Mouse (Mus musculus) heart, embryonic 10.5 days (tissue): ENCODE data around the gene Tnrc6a. TPM values are rescaled to one million over a fixed set of nuclear protein-coding genes. Genes with fewer than 3 reads are reported as not detected.

ENCODE experiments used
- DNase-seq: peaks from one replicate; pipeline ENCODE4 v3.0.0-alpha.2; 2017; ENCODE audit warnings: low spot score
- H3K27ac ChIP-seq: fragments of 300-500 bp; sonication (generic); 2 replicates; pipeline ENCODE4 v1.5.1; 2016; ENCODE audit warnings: mild to moderate bottlenecking
- H3K27me3 ChIP-seq: fragments of 300-500 bp; sonication (generic); 2 replicates; pipeline ENCODE4 v1.6.1; 2016; ENCODE audit warnings: mild to moderate bottlenecking; ENCODE audit not compliant: poor library complexity, insufficient read depth, severe bottlenecking
- H3K36me3 ChIP-seq: fragments of 300-500 bp; sonication (generic); 2 replicates; pipeline ENCODE4 v1.6.1; 2016; ENCODE audit warnings: mild to moderate bottlenecking, moderate library complexity
- H3K4me1 ChIP-seq: fragments of 300-500 bp; sonication (generic); 2 replicates; pipeline ENCODE4 v1.6.1; 2016; ENCODE audit warnings: mild to moderate bottlenecking
- H3K4me3 ChIP-seq: fragments of 300-500 bp; sonication (generic); 2 replicates; pipeline ENCODE4 v1.5.1; 2016; ENCODE audit warnings: mild to moderate bottlenecking, moderate library complexity
- H3K9me3 ChIP-seq: fragments of 300-500 bp; sonication (generic); 2 replicates; pipeline ENCODE4 v1.6.1; 2016; ENCODE audit warnings: mild to moderate bottlenecking, moderate library complexity
- WGBS: fragments of 180-500 bp; shearing (Covaris S2); methylation state at CpG from one replicate; pipeline ENCODE4 v1.1.7; 2016; 5-methylcytosine and 5-hydroxymethylcytosine counted together
- polyA plus RNA-seq: library from polyadenylated mRNA; unstranded; fragments of >200 nt; fragmentation: Nextera tagmentation; extraction: Ambion mirVana; gene quantifications from 2 replicates; pipeline ENCODE4 v1.2.1, GENCODE M21; 2016

Gene Tnrc6a
- polyA plus RNA-seq, 1 experiment from 2014 or later, result 51.2 TPM

- WGBS, result 56% methylated on average over 13 of the region's 13 CpGs
- no peaks in the 10 kb centered on the region for H3K27me3 ChIP-seq
- no peak for DNase-seq
- H3K36me3 ChIP-seq, result no peaks in the 10 kb centered on the region
- no peaks in the 10 kb centered on the region for H3K9me3 ChIP-seq
- peaks cover 32% of the 10 kb centered on the region for H3K4me1 ChIP-seq
- H3K27ac ChIP-seq, result peak overlapping the region; percentile 73
- no peak overlapping the region for H3K4me3 ChIP-seq
Measured at GRCm38 (mm10) chr7:123108058-123109055, 15.3 kb upstream of the Tnrc6a start.

DNA sequence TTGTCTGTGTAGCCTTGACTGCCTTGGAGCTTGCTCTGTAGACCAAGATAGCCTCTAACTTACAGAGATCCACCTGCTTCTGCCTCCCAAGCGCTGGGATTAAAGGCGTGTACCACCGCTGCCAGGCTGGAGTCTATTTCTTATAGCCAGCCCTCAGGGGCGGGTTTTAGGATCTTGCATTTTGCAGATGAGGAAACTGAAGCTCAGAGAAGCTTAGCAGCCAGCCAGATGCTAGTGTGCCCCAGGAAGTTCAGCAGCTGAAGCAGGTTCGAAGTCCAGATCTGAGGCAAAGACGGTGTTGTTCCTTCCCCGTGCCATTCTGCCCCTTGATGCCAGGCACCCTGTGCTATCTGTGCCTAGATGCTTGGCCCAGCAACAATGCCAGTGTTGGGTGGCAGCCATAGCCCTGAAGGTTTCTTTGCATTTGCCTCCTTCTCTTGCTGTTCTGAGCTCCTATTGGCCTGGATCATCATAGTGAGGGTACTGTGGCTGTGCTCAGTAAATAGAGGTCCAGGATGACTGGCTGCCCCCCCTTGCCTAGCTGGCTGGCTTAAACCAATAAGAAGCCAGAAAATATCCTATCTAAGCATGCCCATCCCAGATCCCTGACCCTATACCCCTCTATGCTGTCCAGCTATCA is 14.2 kb upstream of the Tnrc6a start:
- peak overlapping the region; percentile 73; the same call in 1 of the 2 replicates for H3K27ac ChIP-seq
- H3K9me3 ChIP-seq, result no peaks in the 10 kb centered on the region
- H3K36me3 ChIP-seq, result no peaks in the 10 kb centered on the region
- DNase-seq, result no peak
- peaks cover 32% of the 10 kb centered on the region for H3K4me1 ChIP-seq
- 84% methylated on average over 7 of the region's 7 CpGs for WGBS
- H3K27me3 ChIP-seq, result no peaks in the 10 kb centered on the region
- H3K4me3 ChIP-seq, result no peak overlapping the region

DNA sequence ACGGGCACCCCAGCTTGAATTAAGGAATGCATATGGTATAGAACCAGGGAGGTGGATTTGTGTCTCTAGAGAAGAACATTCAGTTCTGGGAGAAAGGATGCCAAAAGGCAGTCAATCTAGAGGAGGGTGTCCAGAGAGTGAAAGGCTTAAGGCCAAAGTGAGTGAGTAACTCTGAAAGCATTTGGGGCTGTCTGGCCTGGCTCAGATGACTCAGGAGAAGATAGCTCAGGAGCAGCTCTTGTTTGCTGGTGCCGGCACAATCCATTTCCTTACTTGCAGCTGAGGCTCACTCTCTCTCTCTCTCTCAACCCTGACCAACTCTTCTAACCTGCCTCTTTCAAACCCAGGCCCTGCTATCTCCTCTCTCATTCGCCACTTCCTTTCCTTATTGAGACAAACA is 13.6 kb upstream of the Tnrc6a start:
- no peak for DNase-seq
- no peaks in the 10 kb centered on the region for H3K27me3 ChIP-seq
- peak overlapping the region; percentile 69; the same call in 1 of the 2 replicates for H3K27ac ChIP-seq
- H3K9me3 ChIP-seq, result no peaks in the 10 kb centered on the region
- WGBS, result 34% methylated on average over 3 of the region's 3 CpGs
- no peak overlapping the region; the same call in 1 of the 2 replicates for H3K4me3 ChIP-seq
- no peaks in the 10 kb centered on the region for H3K36me3 ChIP-seq
- peaks cover 32% of the 10 kb centered on the region for H3K4me1 ChIP-seq

- WGBS, result 88% methylated on average over 6 of the region's 6 CpGs
- no peak for DNase-seq
- Histone ChIP-seq H3K27me3 (no peaks in the 10 kb centered on the region), H3K4me1 (peaks cover 26% of the 10 kb centered on the region), H3K36me3 (no peaks in the 10 kb centered on the region), H3K27ac (no peak overlapping the region), H3K4me3 (no peak overlapping the region), H3K9me3 (no peaks in the 10 kb centered on the region)
Measured at GRCm38 (mm10) chr7:123113590-123113989, 10.1 kb upstream of the Tnrc6a start.

- H3K36me3 ChIP-seq, result no peaks in the 10 kb centered on the region
- peak; percentile 61 for DNase-seq
- H3K27me3 ChIP-seq, result no peaks in the 10 kb centered on the region
- H3K4me3 ChIP-seq, result no peak overlapping the region
- no peaks in the 10 kb centered on the region for H3K4me1 ChIP-seq
- no peak overlapping the region for H3K27ac ChIP-seq
- H3K9me3 ChIP-seq, result no peaks in the 10 kb centered on the region
- 79% methylated on average over 12 of the region's 12 CpGs for WGBS
Measured at GRCm38 (mm10) chr7:123116799-123117198, 6.9 kb upstream of the Tnrc6a start.

GRCm38 (mm10) chr7:123117209-123117608 is 6.5 kb upstream of the Tnrc6a start:
- no peaks in the 10 kb centered on the region for H3K4me1 ChIP-seq
- WGBS, result 80% methylated on average over 4 of the region's 4 CpGs

GRCm38 (mm10) chr7:123120516-123120915 is 3.2 kb upstream of the Tnrc6a start:
- WGBS, result 80% methylated on average over 7 of the region's 7 CpGs
- peak; percentile 5 for DNase-seq
- Histone ChIP-seq H3K9me3 (no peaks in the 10 kb centered on the region), H3K4me3 (no peak overlapping the region), H3K36me3 (no peaks in the 10 kb centered on the region), H3K27ac (no peak overlapping the region), H3K4me1 (0 out of 2 replicates have a peak, but pooled peaks cover 6% of the 10 kb centered on the region), H3K27me3 (no peaks in the 10 kb centered on the region)

More at GRCm38 (mm10) chr7:123117209-123117608, 6.5 kb upstream of the Tnrc6a start:
- H3K27ac ChIP-seq, result no peak overlapping the region
- H3K27me3 ChIP-seq, result no peaks in the 10 kb centered on the region
- no peaks in the 10 kb centered on the region for H3K9me3 ChIP-seq
- DNase-seq, result no peak
- H3K36me3 ChIP-seq, result no peaks in the 10 kb centered on the region
- H3K4me3 ChIP-seq, result no peak overlapping the region

- 1% methylated on average over 41 of the region's 45 CpGs for WGBS
- peak overlapping the region; percentile 100 for H3K27ac ChIP-seq
- H3K4me1 ChIP-seq, result peaks cover 27% of the 10 kb centered on the region; the same call in 1 of the 2 replicates
- H3K36me3 ChIP-seq, result peaks cover 13% of the 10 kb centered on the region
- H3K27me3 ChIP-seq, result no peaks in the 10 kb centered on the region
- H3K4me3 ChIP-seq, result peak overlapping the region; percentile 99
- H3K9me3 ChIP-seq, result no peaks in the 10 kb centered on the region
- DNase-seq, result no peak
Measured at GRCm38 (mm10) chr7:123124299-123124716, 623 bp downstream of the Tnrc6a start.

GRCm38 (mm10) chr7:123124735-123125181 is 1.1 kb downstream of the Tnrc6a start:
- Histone ChIP-seq H3K36me3 (peaks cover 13% of the 10 kb centered on the region), H3K4me1 (peaks cover 27% of the 10 kb centered on the region; the same call in 1 of the 2 replicates), H3K9me3 (no peaks in the 10 kb centered on the region), H3K27ac (peak overlapping the region; percentile 100), H3K27me3 (no peaks in the 10 kb centered on the region), H3K4me3 (peak overlapping the region; percentile 99)
- WGBS, result 3% methylated on average over 16 of the region's 16 CpGs
- peak; percentile 66 for DNase-seq

GRCm38 (mm10) chr7:123126056-123126455 is 2.4 kb downstream of the Tnrc6a start:
- Histone ChIP-seq H3K9me3 (no peaks in the 10 kb centered on the region), H3K27me3 (no peaks in the 10 kb centered on the region), H3K4me1 (peaks cover 36% of the 10 kb centered on the region), H3K27ac (no peak overlapping the region), H3K4me3 (no peak overlapping the region), H3K36me3 (peaks cover 13% of the 10 kb centered on the region)
- DNase-seq, result peak; percentile 38
- WGBS, result 46% methylated on average over 4 of the region's 4 CpGs

- Histone ChIP-seq H3K27ac (no peak overlapping the region), H3K4me3 (no peak overlapping the region), H3K36me3 (peaks cover 13% of the 10 kb centered on the region), H3K4me1 (peaks cover 37% of the 10 kb centered on the region), H3K27me3 (no peaks in the 10 kb centered on the region), H3K9me3 (no peaks in the 10 kb centered on the region)
- peak; percentile 46 for DNase-seq
- 84% methylated on average over 1 of the region's 1 CpGs for WGBS
Measured at GRCm38 (mm10) chr7:123127301-123127700, 3.6 kb downstream of the Tnrc6a start.

GRCm38 (mm10) chr7:123127981-123128380 is 4.3 kb downstream of the Tnrc6a start:
- Histone ChIP-seq H3K27ac (no peak overlapping the region), H3K9me3 (no peaks in the 10 kb centered on the region), H3K4me1 (peaks cover 39% of the 10 kb centered on the region), H3K4me3 (no peak overlapping the region), H3K27me3 (no peaks in the 10 kb centered on the region), H3K36me3 (peaks cover 13% of the 10 kb centered on the region)
- peak; percentile 43 for DNase-seq
- 24% methylated on average over 1 of the region's 1 CpGs for WGBS

- H3K9me3 ChIP-seq, result no peaks in the 10 kb centered on the region
- H3K27ac ChIP-seq, result no peak overlapping the region
- WGBS, result 78% methylated on average over 2 of the region's 2 CpGs
- H3K36me3 ChIP-seq, result peaks cover 13% of the 10 kb centered on the region
- H3K4me1 ChIP-seq, result peaks cover 42% of the 10 kb centered on the region
- no peak for DNase-seq
- H3K4me3 ChIP-seq, result no peak overlapping the region
- no peaks in the 10 kb centered on the region for H3K27me3 ChIP-seq
Measured at GRCm38 (mm10) chr7:123129061-123129460, 5.4 kb downstream of the Tnrc6a start.
